Mouse (Mus musculus) liver, embryonic 14.5 days (tissue): Measurements from ENCODE around the gene Odaph.

Source experiments
- CTCF ChIP-seq: IDR thresholded peaks from 2 replicates; pipeline ENCODE4 v1.5.1; 2016; ENCODE audit warnings: antibody characterized with exemption, low read depth, control low read depth
- EP300 ChIP-seq: IDR thresholded peaks from 2 replicates; pipeline ENCODE4 v1.6.1; 2016; ENCODE audit warnings: antibody characterized with exemption, low read depth

- TF ChIP-seq CTCF, result no peak
- TF ChIP-seq EP300, result no peak
Observed at GRCm38 (mm10) chr5:91976566-91977396, 10.5 kb upstream of the Odaph start.
